Mouse (Mus musculus): ENCODE results near the gene Rpl18a. TPM values are rescaled to one million over a fixed set of nuclear protein-coding genes. Genes with fewer than 3 reads are reported as not detected.

The Rpl18a gene
- polyA plus RNA-seq, 1 experiment from 2014 or later = 4,424 TPM

DNA sequence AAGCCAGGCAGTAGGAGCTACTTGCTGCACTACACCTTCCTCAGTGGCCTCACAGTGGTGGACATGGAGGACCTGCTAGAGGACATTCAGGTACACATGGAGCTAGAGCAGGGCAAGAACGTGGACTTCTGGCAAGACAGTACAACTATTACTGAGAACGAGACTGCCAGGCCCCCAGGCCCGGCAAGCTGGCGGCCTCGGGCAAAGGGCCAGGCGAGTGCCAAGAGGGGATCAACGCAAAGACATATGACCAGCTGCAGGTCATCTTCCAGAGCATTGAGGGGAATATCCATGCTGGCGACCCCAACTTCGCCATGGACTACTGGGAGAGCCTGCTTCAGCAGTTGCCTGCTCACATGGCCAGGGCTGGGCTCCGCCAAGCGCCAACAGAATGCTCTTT, 34.5 kb upstream of the Rpl18a start:
- 88% methylated on average over 11 of the region's 11 CpGs for WGBS
- ATAC-seq = no peak
- no peak overlapping the region for H3K27ac ChIP-seq (ENCODE audit: low read length)
- H3K27me3 ChIP-seq (replicated peaks; ENCODE audit: insufficient read depth, low read length) = no peaks in the 10 kb centered on the region
- TF ChIP-seq CTCF (IDR thresholded peaks at IDR 0.05) = no peak
- TF ChIP-seq EP300 (IDR thresholded peaks at IDR 0.05) = no peak
- no peak overlapping the region for H3K4me3 ChIP-seq (ENCODE audit: low read depth, low read length)
- H3K4me2 ChIP-seq (replicated peaks; ENCODE audit: low read depth, low read length) = no peak overlapping the region
- no peaks in the 10 kb centered on the region for H3K9me3 ChIP-seq (ENCODE audit: low read length)
- H3K4me1 ChIP-seq (ENCODE audit: insufficient read depth, low read depth, low read length) = no peaks in the 10 kb centered on the region
- no peak for DNase-seq (ENCODE audit: low spot score)
- H3K36me3 ChIP-seq (ENCODE audit: insufficient read depth, low read length) = no peaks in the 10 kb centered on the region
- H3K9ac ChIP-seq (replicated peaks; ENCODE audit: low read depth) = no peak overlapping the region

DNA sequence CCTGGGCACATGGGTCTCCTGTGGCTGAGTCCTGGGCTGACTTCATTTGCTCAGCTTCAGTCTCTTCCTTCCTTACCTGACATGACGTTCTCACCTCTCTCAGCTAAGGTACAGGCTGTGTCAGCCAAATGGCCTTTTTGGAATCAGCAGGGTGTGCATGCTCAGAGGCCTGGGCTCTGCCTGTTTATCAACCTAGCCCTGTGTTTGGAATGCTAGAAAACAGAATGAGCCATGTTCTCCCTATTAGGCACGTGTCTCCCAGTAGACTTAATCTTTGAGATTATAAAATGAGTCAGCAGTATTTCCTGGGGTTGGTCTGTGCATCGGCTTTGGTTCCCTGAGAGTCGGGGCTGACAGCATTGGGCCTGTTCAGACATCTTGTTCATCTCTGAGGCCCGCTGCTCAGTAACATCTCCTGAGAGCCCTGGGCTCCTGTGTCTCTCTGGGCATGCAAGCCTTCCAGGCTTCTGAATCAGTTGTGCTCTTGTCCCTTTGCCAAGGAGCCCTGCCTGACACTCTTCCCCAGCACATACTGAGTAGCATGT, 31.6 kb upstream of the Rpl18a start:
- H3K27me3 ChIP-seq (replicated peaks; ENCODE audit: insufficient read depth, low read length) = no peaks in the 10 kb centered on the region
- no peak for DNase-seq (ENCODE audit: low spot score)

GRCm38 (mm10) chr8:70928096-70928495, 30.9 kb upstream of the Rpl18a start:
- no peaks in the 10 kb centered on the region for H3K4me1 ChIP-seq (ENCODE audit: insufficient read depth, low read depth, low read length)
- no peak for TF ChIP-seq CTCF (IDR thresholded peaks at IDR 0.05)
- no peak for TF ChIP-seq EP300 (IDR thresholded peaks at IDR 0.05)
- ATAC-seq (0 out of 2 replicates have a peak, but pooled peaks have one; percentile 4), DNase-seq (ENCODE audit: low spot score) (no peak)
- H3K27me3 ChIP-seq (replicated peaks; ENCODE audit: insufficient read depth, low read length) = no peaks in the 10 kb centered on the region
- no peak overlapping the region for H3K4me2 ChIP-seq (replicated peaks; ENCODE audit: low read depth, low read length)
- no peak overlapping the region for H3K4me3 ChIP-seq (ENCODE audit: low read depth, low read length)
- WGBS = 54% methylated on average over 3 of the region's 3 CpGs
- H3K9me3 ChIP-seq (ENCODE audit: low read length) = no peaks in the 10 kb centered on the region
- no peaks in the 10 kb centered on the region for H3K36me3 ChIP-seq (ENCODE audit: insufficient read depth, low read length)
- H3K27ac ChIP-seq (ENCODE audit: low read length) = no peak overlapping the region
- no peak overlapping the region for H3K9ac ChIP-seq (replicated peaks; ENCODE audit: low read depth)

More for the DNA sequence above, 31.6 kb upstream of the Rpl18a start:
- no peaks in the 10 kb centered on the region for H3K36me3 ChIP-seq (ENCODE audit: insufficient read depth, low read length)
- H3K4me3 ChIP-seq (ENCODE audit: low read depth, low read length) = no peak overlapping the region
- TF ChIP-seq CTCF (IDR thresholded peaks at IDR 0.05) (no peak), EP300 (IDR thresholded peaks at IDR 0.05) (no peak)
- no peak overlapping the region for H3K27ac ChIP-seq (ENCODE audit: low read length)
- WGBS = 76% methylated on average over 5 of the region's 5 CpGs
- no peaks in the 10 kb centered on the region for H3K9me3 ChIP-seq (ENCODE audit: low read length)
- H3K4me2 ChIP-seq (replicated peaks; ENCODE audit: low read depth, low read length) = no peak overlapping the region
- no peak for ATAC-seq
- H3K4me1 ChIP-seq (ENCODE audit: insufficient read depth, low read depth, low read length) = no peaks in the 10 kb centered on the region
- H3K9ac ChIP-seq (replicated peaks; ENCODE audit: low read depth) = no peak overlapping the region

GRCm38 (mm10) chr8:70926396-70926795, 29.2 kb upstream of the Rpl18a start:
- H3K9me3 ChIP-seq (ENCODE audit: low read length) = no peaks in the 10 kb centered on the region
- WGBS = 90% methylated on average over 5 of the region's 5 CpGs
- TF ChIP-seq CTCF (IDR thresholded peaks at IDR 0.05) (no peak), EP300 (IDR thresholded peaks at IDR 0.05) (no peak)

GRCm38 (mm10) chr8:70925754-70926153, 28.5 kb upstream of the Rpl18a start:
- ATAC-seq (no peak), DNase-seq (ENCODE audit: low spot score) (no peak)
- Histone ChIP-seq H3K4me2 (replicated peaks; ENCODE audit: low read depth, low read length) (no peak overlapping the region), H3K4me1 (ENCODE audit: insufficient read depth, low read depth, low read length) (no peaks in the 10 kb centered on the region), H3K27ac (ENCODE audit: low read length) (no peak overlapping the region), H3K4me3 (ENCODE audit: low read depth, low read length) (no peak overlapping the region), H3K9me3 (ENCODE audit: low read length) (no peaks in the 10 kb centered on the region), H3K36me3 (ENCODE audit: insufficient read depth, low read length) (no peaks in the 10 kb centered on the region), H3K9ac (replicated peaks; ENCODE audit: low read depth) (no peak overlapping the region), H3K27me3 (replicated peaks; ENCODE audit: insufficient read depth, low read length) (no peaks in the 10 kb centered on the region)
- WGBS = 94% methylated on average over 4 of the region's 4 CpGs
- TF ChIP-seq EP300 (IDR thresholded peaks at IDR 0.05) (no peak), CTCF (IDR thresholded peaks at IDR 0.05) (no peak)

More at GRCm38 (mm10) chr8:70926396-70926795, 29.2 kb upstream of the Rpl18a start:
- H3K27ac ChIP-seq (ENCODE audit: low read length) = no peak overlapping the region
- no peaks in the 10 kb centered on the region for H3K4me1 ChIP-seq (ENCODE audit: insufficient read depth, low read depth, low read length)
- no peak overlapping the region for H3K9ac ChIP-seq (replicated peaks; ENCODE audit: low read depth)
- no peaks in the 10 kb centered on the region for H3K27me3 ChIP-seq (replicated peaks; ENCODE audit: insufficient read depth, low read length)
- DNase-seq (ENCODE audit: low spot score) (no peak), ATAC-seq (no peak)
- H3K4me2 ChIP-seq (replicated peaks; ENCODE audit: low read depth, low read length) = no peak overlapping the region
- no peaks in the 10 kb centered on the region for H3K36me3 ChIP-seq (ENCODE audit: insufficient read depth, low read length)
- H3K4me3 ChIP-seq (ENCODE audit: low read depth, low read length) = no peak overlapping the region

DNA sequence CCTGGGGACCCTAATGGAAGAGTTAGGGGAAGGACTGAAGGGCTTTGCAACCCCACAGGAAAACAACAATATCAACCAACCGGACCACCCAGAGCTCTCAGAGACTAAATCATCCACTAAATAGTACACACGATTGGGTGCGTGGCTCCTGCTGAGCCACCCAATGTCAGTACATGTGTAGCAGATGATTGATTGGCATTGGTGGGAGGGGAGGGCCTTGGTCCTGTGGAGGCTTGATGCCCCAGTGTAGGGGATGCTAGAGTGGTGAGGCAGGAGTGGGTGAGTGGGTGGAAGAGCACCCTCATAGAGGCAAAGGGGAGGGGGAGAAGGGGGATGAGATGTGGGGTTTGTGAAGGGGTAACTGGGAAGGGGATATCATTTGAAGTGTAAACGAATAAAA, 26.9 kb upstream of the Rpl18a start:
- no peak overlapping the region for H3K4me2 ChIP-seq (replicated peaks; ENCODE audit: low read depth, low read length)

More for the DNA sequence above, 26.9 kb upstream of the Rpl18a start:
- H3K4me1 ChIP-seq (ENCODE audit: insufficient read depth, low read depth, low read length) = no peaks in the 10 kb centered on the region
- no peaks in the 10 kb centered on the region for H3K27me3 ChIP-seq (replicated peaks; ENCODE audit: insufficient read depth, low read length)
- WGBS = 80% methylated on average over 4 of the region's 4 CpGs
- no peak overlapping the region for H3K27ac ChIP-seq (ENCODE audit: low read length)
- DNase-seq (ENCODE audit: low spot score) = no peak
- H3K9me3 ChIP-seq (ENCODE audit: low read length) = no peaks in the 10 kb centered on the region
- no peak for TF ChIP-seq CTCF (IDR thresholded peaks at IDR 0.05)
- H3K4me3 ChIP-seq (ENCODE audit: low read depth, low read length) = no peak overlapping the region
- ATAC-seq = no peak
- no peak overlapping the region for H3K9ac ChIP-seq (replicated peaks; ENCODE audit: low read depth)
- H3K36me3 ChIP-seq (ENCODE audit: insufficient read depth, low read length) = no peaks in the 10 kb centered on the region
